ENCODE assay signal across 9 mouse cellular contexts in the genomic region with DNA sequence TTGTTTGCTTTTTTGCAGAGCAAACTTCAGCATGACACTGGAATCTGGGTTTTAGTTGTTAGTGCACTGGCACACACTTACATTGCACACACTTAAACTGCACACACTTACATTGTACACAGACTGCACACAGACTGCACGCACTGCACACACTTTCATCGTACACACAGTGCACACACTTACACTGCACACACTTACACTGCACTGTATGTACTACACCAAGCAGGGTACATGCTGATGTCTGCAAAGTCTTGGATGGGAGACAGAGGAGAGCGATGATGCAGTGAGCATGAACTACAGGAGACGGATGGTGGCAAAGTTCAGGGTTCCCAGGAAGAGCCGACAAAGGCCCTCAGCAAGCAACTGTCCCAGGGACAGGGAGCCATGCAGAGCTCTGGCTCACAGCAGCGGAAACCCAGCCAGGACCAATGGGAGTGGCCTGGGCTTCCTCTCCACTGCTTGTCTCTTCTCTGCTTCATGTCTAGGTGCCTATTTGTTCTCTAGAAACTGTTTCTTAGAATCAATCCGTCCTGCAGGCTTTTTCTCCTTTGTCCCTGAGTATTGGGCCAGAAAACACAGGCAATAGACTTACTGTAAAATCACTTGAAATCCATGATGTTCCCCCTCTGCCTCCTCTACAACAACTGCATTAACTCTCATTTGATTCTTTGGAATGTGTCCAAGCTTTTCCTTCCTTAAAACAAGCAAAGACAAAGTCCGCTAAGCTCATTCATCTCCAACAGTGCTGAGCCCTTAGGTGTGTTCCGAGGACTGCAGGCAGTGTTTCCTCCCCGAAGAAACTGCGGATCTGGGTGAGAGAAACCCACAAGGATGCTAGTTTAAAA. TPM values are rescaled to one million over a fixed set of nuclear protein-coding genes. Genes with fewer than 3 reads are reported as not detected.
DNase-seq lines count a peak whose midpoint lies in the region; ATAC-seq and TF ChIP-seq lines count a peak whose summit lies in the region.
"Had no signal": no experiment of that assay in that cellular context is flagged by ENCODE, and none has a peak within 500 bp of the region (broad histone marks: within the 10 kb centered on the region; RNA-seq: fewer than 3 reads in every experiment).

No protein-coding gene starts in this region.

- H3K4me1 ChIP-seq in forebrain, embryonic 16.5 days (replicated peaks; ENCODE audit: control insufficient read depth, insufficient read depth, low read length) = no peaks in the 10 kb centered on the region
- peaks cover 19% of the 10 kb centered on the region for H3K4me1 ChIP-seq in forebrain, embryonic 10.5 days
- H3K4me1 ChIP-seq in midbrain, postnatal 0 days (ENCODE audit: insufficient read depth, low read length) = no peaks in the 10 kb centered on the region
- 0 out of 2 replicates have a peak, but pooled peaks cover 4% of the 10 kb centered on the region for H3K4me1 ChIP-seq in midbrain, embryonic 15.5 days
- H3K4me1 ChIP-seq in limb, embryonic 10.5 days = 0 out of 2 replicates have a peak, but pooled peaks cover 5% of the 10 kb centered on the region

- no peak overlapping the region for H3K4me2 ChIP-seq in forebrain, embryonic 16.5 days (ENCODE audit: low read length)
- H3K4me2 ChIP-seq in midbrain, postnatal 0 days (ENCODE audit: low read depth, low read length, poor library complexity, severe bottlenecking) = no peak overlapping the region
- H3K4me2 ChIP-seq in midbrain, embryonic 15.5 days = no peak overlapping the region

- H3K9ac ChIP-seq in forebrain, embryonic 16.5 days (replicated peaks; ENCODE audit: low read depth, low read length) = no peak overlapping the region
- no peak overlapping the region for H3K9ac ChIP-seq in midbrain, postnatal 0 days (replicated peaks; ENCODE audit: low read length, poor library complexity, severe bottlenecking)
- H3K9ac ChIP-seq in midbrain, embryonic 15.5 days = no peak overlapping the region

- no peaks in the 10 kb centered on the region for H3K9me3 ChIP-seq in forebrain, embryonic 16.5 days (ENCODE audit: control insufficient read depth, low read length)
- no peaks in the 10 kb centered on the region for H3K9me3 ChIP-seq in forebrain, embryonic 10.5 days
- no peaks in the 10 kb centered on the region for H3K9me3 ChIP-seq in midbrain, postnatal 0 days (ENCODE audit: low read length)
- H3K9me3 ChIP-seq in midbrain, embryonic 15.5 days = no peaks in the 10 kb centered on the region
- H3K9me3 ChIP-seq in limb, embryonic 10.5 days (replicated peaks) = no peaks in the 10 kb centered on the region

- TF ChIP-seq CTCF in midbrain, postnatal 0 days (IDR thresholded peaks at IDR 0.05) = no peak

- no peak overlapping the region for H3K4me3 ChIP-seq in forebrain, embryonic 16.5 days (replicated peaks; ENCODE audit: low read length)
- H3K4me3 ChIP-seq in forebrain, embryonic 10.5 days = no peak overlapping the region
- H3K4me3 ChIP-seq in midbrain, postnatal 0 days (ENCODE audit: low read depth, low read length) = no peak overlapping the region
- H3K4me3 ChIP-seq in midbrain, embryonic 15.5 days = no peak overlapping the region
- no peak overlapping the region for H3K4me3 ChIP-seq in limb, embryonic 10.5 days

- no peak overlapping the region for H3K27ac ChIP-seq in forebrain, embryonic 16.5 days (ENCODE audit: low read length)
- no peak overlapping the region for H3K27ac ChIP-seq in forebrain, embryonic 10.5 days
- H3K27ac ChIP-seq in midbrain, postnatal 0 days (ENCODE audit: low read depth, low read length) = no peak overlapping the region
- H3K27ac ChIP-seq in midbrain, embryonic 15.5 days = no peak overlapping the region
- H3K27ac ChIP-seq in limb, embryonic 10.5 days = no peak overlapping the region

- ATAC-seq in forebrain, embryonic 16.5 days = 0 out of 2 replicates have a peak, but pooled peaks have one; percentile 40
- no peak for ATAC-seq in midbrain, postnatal 0 days (ENCODE audit: low FRiP score)
- no peak for ATAC-seq in midbrain, embryonic 15.5 days (replicated peaks)
- ATAC-seq in megakaryocyte-erythroid progenitor cell, adult 5-6 weeks (replicated peaks; ENCODE audit: low FRiP score, low TSS enrichment, poor library complexity, severe bottlenecking) = peak; percentile 43; the same call in 1 of the 2 replicates

- DNase-seq in forebrain, embryonic 10.5 days (ENCODE audit: extremely low spot score, low spot score) = no peak
- DNase-seq in midbrain, postnatal 0 days (ENCODE audit: low spot score) = peak; percentile 13
- DNase-seq in kidney, adult 18-20 months = peak; percentile 15
- DNase-seq in limb, embryonic 10.5 days (ENCODE audit: low spot score) = no peak
- DNase-seq: gastrocnemius, postnatal 14 days had no signal

- no peaks in the 10 kb centered on the region for H3K27me3 ChIP-seq in forebrain, embryonic 16.5 days (replicated peaks; ENCODE audit: control insufficient read depth, insufficient read depth, low read length)
- no peaks in the 10 kb centered on the region for H3K27me3 ChIP-seq in forebrain, embryonic 10.5 days (ENCODE audit: poor library complexity, severe bottlenecking)
- H3K27me3 ChIP-seq in midbrain, postnatal 0 days (ENCODE audit: insufficient read depth, low read length) = no peaks in the 10 kb centered on the region
- no peaks in the 10 kb centered on the region for H3K27me3 ChIP-seq in midbrain, embryonic 15.5 days (replicated peaks)
- no peaks in the 10 kb centered on the region for H3K27me3 ChIP-seq in limb, embryonic 10.5 days (ENCODE audit: low read depth, poor library complexity, severe bottlenecking)

- 46% methylated on average over 11 of the region's 11 CpGs for WGBS in forebrain, embryonic 16.5 days
- 82% methylated on average over 11 of the region's 11 CpGs for WGBS in forebrain, embryonic 10.5 days
- WGBS in midbrain, postnatal 0 days = 55% methylated on average over 11 of the region's 11 CpGs
- 63% methylated on average over 11 of the region's 11 CpGs for WGBS in midbrain, embryonic 15.5 days
- WGBS in limb, embryonic 10.5 days = 89% methylated on average over 11 of the region's 11 CpGs

- no peaks in the 10 kb centered on the region for H3K36me3 ChIP-seq in forebrain, embryonic 16.5 days (ENCODE audit: control insufficient read depth, insufficient read depth)
- H3K36me3 ChIP-seq in forebrain, embryonic 10.5 days (replicated peaks) = no peaks in the 10 kb centered on the region
- no peaks in the 10 kb centered on the region for H3K36me3 ChIP-seq in midbrain, postnatal 0 days (ENCODE audit: insufficient read depth, low read length)
- no peaks in the 10 kb centered on the region for H3K36me3 ChIP-seq in midbrain, embryonic 15.5 days (replicated peaks)
- no peaks in the 10 kb centered on the region for H3K36me3 ChIP-seq in limb, embryonic 10.5 days

RNA-seq across cellular contexts. Expression of gene Asb17, which starts 20.1 kb away (rescaled TPM):
- not detected in 2 replicates for polyA plus RNA-seq in forebrain, embryonic 16.5 days (2015; fragmentation: Nextera tagmentation; extraction: Ambion mirVana)
- 0.58 and 0.76 TPM in 2 replicates for polyA plus RNA-seq in forebrain, embryonic 10.5 days (2016; fragmentation: Nextera tagmentation; extraction: Ambion mirVana)
- 0.44 TPM in 1 of 2 replicates, not detected in the other for total RNA-seq in midbrain, postnatal 0 days (2014; rRNA removed)
- polyA plus RNA-seq in midbrain, postnatal 0 days (2015; fragmentation: Nextera tagmentation; extraction: Ambion mirVana) = 0.07 TPM in 1 of 2 replicates, not detected in the other
- 0.06 and 0.19 TPM in 2 replicates for polyA plus RNA-seq in midbrain, embryonic 15.5 days (2015; fragmentation: Nextera tagmentation; extraction: Ambion mirVana)
- total RNA-seq in megakaryocyte-erythroid progenitor cell, adult 5-6 weeks (2014; fragmentation: Nextera tagmentation) = 11.2 and 12.2 TPM in 2 replicates
- 3.7 and 4.2 TPM in 2 replicates for total RNA-seq in megakaryocyte-erythroid progenitor cell, adult 5-6 weeks (2017)
- polyA plus RNA-seq in limb, embryonic 10.5 days (2016; fragmentation: Nextera tagmentation; extraction: Ambion mirVana) = 0.31 and 0.33 TPM in 2 replicates
- total RNA-seq: gastrocnemius, postnatal 14 days; layer of hippocampus, postnatal 14 days had no signal

Comparison
In these comparisons a context has a peak if more than half of its experiments do, and no peak if none do; other contexts are left out.
1. ATAC-seq: peak in forebrain, embryonic 16.5 days (single experiment) and megakaryocyte-erythroid progenitor cell, adult 5-6 weeks (single experiment); none in midbrain, postnatal 0 days (single experiment) and midbrain, embryonic 15.5 days (single experiment).
2. DNase-seq: peak in midbrain, postnatal 0 days (single experiment) and kidney, adult 18-20 months (single experiment); none in forebrain, embryonic 10.5 days (single experiment) and limb, embryonic 10.5 days (single experiment).